Mouse (Mus musculus): ENCODE results near the gene Nr5a1. TPM values are rescaled to one million over a fixed set of nuclear protein-coding genes. Genes with fewer than 3 reads are reported as not detected.
A peak's percentile ranks its signal among the peaks of the same experiment; 100 is the strongest.

Gene Nr5a1
- total and polyA plus RNA-seq, 3 experiments, result 0.04 TPM; not detected in 2

DNA sequence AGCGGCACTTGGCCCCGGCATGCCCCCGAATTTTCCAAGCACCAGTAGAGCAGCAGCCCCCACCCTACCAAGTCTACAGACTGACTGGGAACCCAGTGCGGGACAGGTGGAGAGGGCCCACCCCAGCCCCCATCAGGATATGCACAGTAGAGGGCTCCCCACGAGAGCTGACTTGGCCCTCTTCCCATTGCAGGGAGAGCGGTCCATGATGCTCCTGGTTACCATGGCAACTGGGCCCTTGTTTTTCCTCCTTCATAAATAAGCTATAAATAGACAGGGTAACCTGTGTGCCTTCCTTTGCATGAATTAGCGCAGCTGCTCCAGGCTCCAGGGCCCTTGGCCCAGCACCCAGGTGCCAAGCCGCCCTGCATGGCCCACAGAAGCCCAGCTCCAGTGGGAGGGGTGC is 67.1 kb downstream of the Nr5a1 start:
- H3K36me3 ChIP-seq (replicated peaks in 1 of 2; ENCODE audit: control insufficient read depth in 1 of 2, insufficient read depth in 1 of 2, low read length in 1 of 2), result peaks cover 0 to 3% of the 10 kb centered on the region in 2 experiments
- no peaks in the 10 kb centered on the region for H3K27me3 ChIP-seq (replicated peaks)
- peaks cover 2 to 18% of the 10 kb centered on the region in 2 experiments; a peak in 3 of 4 replicates for H3K4me1 ChIP-seq (ENCODE audit: control insufficient read depth in 1 of 2, insufficient read depth in 2 of 2)
- no peak overlapping the region for H3K9ac ChIP-seq (ENCODE audit: insufficient read depth, low read depth)
- in situ Hi-C loops (cut with MboI; ENCODE audit: low pct_ligation_motif_present, low pct_unique_long_range_greater_than_20kb, low sequenced_read_pairs) (no loop called here), dilution Hi-C loops (cut with MboI; ENCODE audit: extremely low pct_ligation_motif_present, extremely low pct_unique_long_range_greater_than_20kb, low sequenced_read_pairs) (no loop called here)
- no peak overlapping the region for H3K4me3 ChIP-seq (replicated peaks in 1 of 3; ENCODE audit: low read depth in 2 of 3, low read length in 2 of 3, poor library complexity in 1 of 3)
- TF ChIP-seq POLR2A (IDR thresholded peaks at IDR 0.05; ENCODE audit: low read depth, low read length) (no peak), JUN (IDR thresholded peaks at IDR 0.05; ENCODE audit: insufficient read depth, low read depth, low read length) (no peak), NRF1 (IDR thresholded peaks at IDR 0.05; ENCODE audit: low read depth, low read length) (no peak), CHD2 (IDR thresholded peaks at IDR 0.05; ENCODE audit: low read length) (no peak), MEF2A (IDR thresholded peaks at IDR 0.05; ENCODE audit: borderline replicate concordance, low read depth, low read length) (no peak), JUND (conservative IDR thresholded peaks at IDR 0.05; ENCODE audit: low read depth, low read length) (no peak), ZMIZ1 (IDR thresholded peaks at IDR 0.05; ENCODE audit: low read depth, low read length) (no peak), CHD1 (IDR thresholded peaks at IDR 0.05; ENCODE audit: low read depth, low read length) (no peak), ZC3H11A (IDR thresholded peaks at IDR 0.05; ENCODE audit: low read depth, low read length) (no peak), KAT2A (IDR thresholded peaks at IDR 0.05; ENCODE audit: insufficient replicate concordance, low read length) (no peak), MXI1 (IDR thresholded peaks at IDR 0.05; ENCODE audit: low read depth, low read length) (no peak), MYC (IDR thresholded peaks at IDR 0.05; ENCODE audit: low read depth, low read length) (no peak), TCF12 (IDR thresholded peaks at IDR 0.05; ENCODE audit: low read depth, low read length) (no peak), TBP (conservative IDR thresholded peaks at IDR 0.05; ENCODE audit: low read depth, low read length) (no peak)
- H3K79me2 ChIP-seq (replicated peaks; ENCODE audit: control insufficient read depth, extremely low read depth, insufficient read depth, poor library complexity, severe bottlenecking), result peaks cover 14% of the 10 kb centered on the region
- H3K27ac ChIP-seq (ENCODE audit: insufficient read depth, low read depth), result no peak overlapping the region
- no peak overlapping the region for H3K4me2 ChIP-seq (ENCODE audit: insufficient read depth, low read depth, poor library complexity, severe bottlenecking)
- peaks cover 9% of the 10 kb centered on the region for H3K9me3 ChIP-seq (replicated peaks; ENCODE audit: low read length)
- DNase-seq (ENCODE audit: extremely low read depth), result no peak

- Histone ChIP-seq H3K27ac (ENCODE audit: insufficient read depth, low read depth) (no peak overlapping the region), H3K4me3 (replicated peaks in 1 of 3; ENCODE audit: low read depth in 2 of 3, low read length in 2 of 3, poor library complexity in 1 of 3) (no peak overlapping the region), H3K9me3 (replicated peaks; ENCODE audit: low read length) (peaks cover 9% of the 10 kb centered on the region), H3K27me3 (replicated peaks) (no peaks in the 10 kb centered on the region), H3K9ac (ENCODE audit: insufficient read depth, low read depth) (no peak overlapping the region), H3K36me3 (replicated peaks in 1 of 2; ENCODE audit: control insufficient read depth in 1 of 2, insufficient read depth in 1 of 2, low read length in 1 of 2) (peaks cover 6 to 15% of the 10 kb centered on the region in 2 experiments), H3K4me1 (ENCODE audit: control insufficient read depth in 1 of 2, insufficient read depth in 2 of 2) (peaks cover 2 to 25% of the 10 kb centered on the region in 2 experiments; a peak in 3 of 4 replicates), H3K4me2 (ENCODE audit: insufficient read depth, low read depth, poor library complexity, severe bottlenecking) (no peak overlapping the region), H3K79me2 (replicated peaks; ENCODE audit: control insufficient read depth, extremely low read depth, insufficient read depth, poor library complexity, severe bottlenecking) (peaks cover 21% of the 10 kb centered on the region)
- in situ Hi-C loops (cut with MboI; ENCODE audit: low pct_ligation_motif_present, low pct_unique_long_range_greater_than_20kb, low sequenced_read_pairs), result no loop called here
- DNase-seq (ENCODE audit: extremely low read depth), result peak; percentile 80
- dilution Hi-C loops (cut with MboI; ENCODE audit: extremely low pct_ligation_motif_present, extremely low pct_unique_long_range_greater_than_20kb, low sequenced_read_pairs), result no loop called here
- TF ChIP-seq CTCF (conservative IDR thresholded peaks at IDR 0.05 in 1 of 2, IDR thresholded peaks at IDR 0.05 in 1 of 2; ENCODE audit: low read depth in 2 of 2, low read length in 2 of 2) (peak; percentile 40 to 85; a peak in 3 of 4 replicates), USF2 (conservative IDR thresholded peaks at IDR 0.05; ENCODE audit: low read depth, low read length) (no peak), TCF12 (IDR thresholded peaks at IDR 0.05; ENCODE audit: low read depth, low read length) (no peak), GABPA (IDR thresholded peaks at IDR 0.05; ENCODE audit: insufficient replicate concordance, low read depth, low read length) (no peak), MAFK (IDR thresholded peaks at IDR 0.05; ENCODE audit: insufficient replicate concordance, low read length) (no peak), MAX (IDR thresholded peaks at IDR 0.05; ENCODE audit: low read length) (no peak), E2F4 (IDR thresholded peaks at IDR 0.05; ENCODE audit: insufficient replicate concordance, low read depth, low read length) (no peak), JUND (conservative IDR thresholded peaks at IDR 0.05; ENCODE audit: low read depth, low read length) (no peak), MXI1 (IDR thresholded peaks at IDR 0.05; ENCODE audit: low read depth, low read length) (0 out of 2 replicates have a peak, but pooled peaks have one; percentile 20), NELFE (IDR thresholded peaks at IDR 0.05; ENCODE audit: low read depth, low read length) (no peak), HCFC1 (IDR thresholded peaks at IDR 0.05; ENCODE audit: low read depth, low read length) (no peak), CHD2 (IDR thresholded peaks at IDR 0.05; ENCODE audit: low read length) (no peak), TBP (conservative IDR thresholded peaks at IDR 0.05; ENCODE audit: low read depth, low read length) (no peak), MEF2A (IDR thresholded peaks at IDR 0.05; ENCODE audit: borderline replicate concordance, low read depth, low read length) (no peak), EP300 (IDR thresholded peaks at IDR 0.05; ENCODE audit: low read length) (no peak), KAT2A (IDR thresholded peaks at IDR 0.05; ENCODE audit: insufficient replicate concordance, low read length) (no peak), USF1 (IDR thresholded peaks at IDR 0.05; ENCODE audit: low read depth, low read length) (no peak), BHLHE40 (IDR thresholded peaks at IDR 0.05; ENCODE audit: low read depth, low read length) (no peak), SIN3A (IDR thresholded peaks at IDR 0.05; ENCODE audit: low read length) (no peak), MAZ (IDR thresholded peaks at IDR 0.05; ENCODE audit: low read depth, low read length) (no peak), RCOR1 (conservative IDR thresholded peaks at IDR 0.05; ENCODE audit: low read depth, low read length) (no peak), SMC3 (IDR thresholded peaks at IDR 0.05; ENCODE audit: low read depth, low read length) (peak; percentile 87), POLR2A (IDR thresholded peaks at IDR 0.05; ENCODE audit: low read depth, low read length) (no peak), ZNF384 (IDR thresholded peaks at IDR 0.05; ENCODE audit: low read depth, low read length) (no peak), JUN (IDR thresholded peaks at IDR 0.05; ENCODE audit: insufficient read depth, low read depth, low read length) (no peak), ZMIZ1 (IDR thresholded peaks at IDR 0.05; ENCODE audit: low read depth, low read length) (no peak), POLR2AphosphoS2 (IDR thresholded peaks at IDR 0.05; ENCODE audit: low read depth, low read length) (no peak), RAD21 (IDR thresholded peaks at IDR 0.05; ENCODE audit: low read depth, low read length) (peak; percentile 64)
Measured at GRCm38 (mm10) chr2:38645936-38646335, 68.4 kb downstream of the Nr5a1 start.
